17 mouse cellular contexts compared by ENCODE assay signal in genomic region chr17:15255874-15256273, GRCm38 (mm10).
"Had no signal": no experiment of that assay in that cellular context is flagged by ENCODE, and none has a peak within 500 bp of the region (broad histone marks: within the 10 kb centered on the region; RNA-seq: fewer than 3 reads in every experiment).

No protein-coding gene starts in this region.

- H3K4me1 ChIP-seq: liver, embryonic 15.5 days; lung, embryonic 15.5 days; megakaryocyte, embryonic 14.5 days; midbrain, embryonic 13.5 days had no signal

- H3K27me3 ChIP-seq: liver, embryonic 15.5 days; lung, embryonic 15.5 days; midbrain, embryonic 13.5 days; midbrain, embryonic 15.5 days; neural tube, embryonic 12.5 days had no signal

- ATAC-seq: liver, postnatal 0 days; lung, postnatal 0 days; midbrain, embryonic 13.5 days; midbrain, embryonic 15.5 days had no signal

- H3K9ac ChIP-seq: liver, embryonic 15.5 days; liver, postnatal 0 days; lung, embryonic 15.5 days; midbrain, embryonic 13.5 days; midbrain, embryonic 15.5 days; neural tube, embryonic 12.5 days had no signal

- DNase-seq: liver, postnatal 0 days; lung, adult 2 months; lung, postnatal 14 days; lung, postnatal 36 days; right cerebral cortex, postnatal 14 days; thymus, adult 18-20 months; thymus, postnatal 14 days; thymus, postnatal 36 days had no signal

- H3K4me3 ChIP-seq: liver, embryonic 15.5 days; lung, embryonic 15.5 days; megakaryocyte, embryonic 14.5 days; midbrain, embryonic 13.5 days; midbrain, embryonic 15.5 days; neural tube, embryonic 12.5 days had no signal

- H3K36me3 ChIP-seq: liver, embryonic 15.5 days; lung, embryonic 15.5 days; midbrain, embryonic 13.5 days; midbrain, embryonic 15.5 days; neural tube, embryonic 12.5 days had no signal

- H3K4me2 ChIP-seq: liver, embryonic 15.5 days; lung, embryonic 15.5 days; midbrain, embryonic 11.5 days; midbrain, embryonic 13.5 days; midbrain, embryonic 15.5 days; neural tube, embryonic 12.5 days had no signal

- H3K9me3 ChIP-seq: liver, embryonic 15.5 days; lung, embryonic 15.5 days; megakaryocyte, embryonic 14.5 days; midbrain, embryonic 13.5 days; midbrain, embryonic 15.5 days; neural tube, embryonic 12.5 days had no signal

- H3K27ac ChIP-seq: liver, embryonic 15.5 days; lung, embryonic 15.5 days; macrophage; midbrain, embryonic 13.5 days; midbrain, embryonic 15.5 days; neural tube, embryonic 12.5 days had no signal
